Mouse (Mus musculus): Measurements from ENCODE around the gene Gpr82.

DNA sequence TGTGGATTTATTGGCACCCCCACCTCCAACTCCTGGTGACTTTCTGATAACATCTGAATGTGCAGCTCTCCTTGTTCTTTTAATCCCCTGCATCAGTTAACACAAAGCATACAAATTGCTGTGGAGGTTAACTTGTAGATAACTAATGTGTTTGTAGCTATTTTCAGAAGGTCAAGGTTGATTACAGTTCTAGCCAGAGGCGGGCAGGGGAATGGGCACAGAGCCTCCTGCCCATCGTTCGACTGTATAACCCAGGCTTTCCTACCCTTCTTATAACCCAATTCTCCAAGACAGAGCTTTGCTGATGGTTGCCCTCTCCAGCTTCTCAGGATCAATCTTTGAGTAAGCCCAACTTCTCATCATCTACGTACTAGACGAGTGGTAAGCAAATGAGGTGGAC, at the start of gene Gpr82:
- TF ChIP-seq CTCF (IDR thresholded peaks at IDR 0.05), result no peak
- no peak for TF ChIP-seq EP300 (IDR thresholded peaks at IDR 0.05)

Data from lung, postnatal 0 days (tissue).